Mouse (Mus musculus) ES-Bruce4 (cell line): Measurements from ENCODE around the gene Fndc3b.

Experiments used
- CTCF ChIP-seq: IDR thresholded peaks from one replicate; pipeline ENCODE4 v1.8.1; 2011; ENCODE audit warnings: low read depth, low read length
- POLR2A ChIP-seq: IDR thresholded peaks from one replicate; pipeline ENCODE4 v1.8.1; 2011; ENCODE audit warnings: low read length; ENCODE audit not compliant: insufficient read depth

DNA sequence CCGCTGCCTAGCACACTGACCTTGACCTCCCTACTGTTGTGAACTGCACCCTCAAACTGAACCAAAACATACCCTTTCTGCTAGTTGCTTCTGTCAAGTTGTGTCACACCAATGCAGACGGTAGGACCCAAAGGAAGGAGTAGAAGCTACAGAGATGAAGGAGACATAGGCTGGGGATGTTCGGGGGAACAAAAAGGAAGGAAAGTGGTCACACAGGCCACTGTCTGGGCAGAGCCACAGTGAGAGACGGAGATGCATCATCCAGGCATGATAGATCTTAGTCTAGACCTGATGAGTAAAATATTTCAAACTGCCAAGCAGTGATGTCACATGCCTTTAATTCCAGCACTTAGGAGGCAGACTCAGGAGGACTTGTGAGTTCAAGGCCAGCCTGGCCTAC, 71.4 kb downstream of the Fndc3b start:
- TF ChIP-seq CTCF (no peak), POLR2A (no peak)
